Mouse (Mus musculus) embryonic facial prominence, embryonic 11.5 days (tissue): Measurements from ENCODE around the gene Cdkl1. TPM values are rescaled to one million over a fixed set of nuclear protein-coding genes. Genes with fewer than 3 reads are reported as not detected.

ENCODE experiments used
- ATAC-seq: fragments of 200-750 bp; cut with Nextera tagmentation; replicated peaks from 2 replicates; pipeline ENCODE4 v1.8.0; 2017; ENCODE audit warnings: low read depth; ENCODE audit not compliant: insufficient number of reproducible peaks, low FRiP score, low TSS enrichment
- DNase-seq: peaks from one replicate; pipeline ENCODE4 v3.0.0-alpha.2; 2015; ENCODE audit warnings: low spot score
- H3K27ac ChIP-seq: fragments of 300-500 bp; sonication (generic); replicated peaks from 2 replicates; pipeline ENCODE4 v1.5.1; 2014; ENCODE audit warnings: mild to moderate bottlenecking, low read depth, low read length, control low read depth
- H3K27me3 ChIP-seq: fragments of 300-500 bp; sonication (generic); 2 replicates; pipeline ENCODE4 v1.6.1; 2014; ENCODE audit warnings: mild to moderate bottlenecking, low read length, moderate library complexity, mixed read lengths; ENCODE audit not compliant: control insufficient read depth, insufficient read depth
- H3K36me3 ChIP-seq: fragments of 300-500 bp; sonication (generic); replicated peaks from 2 replicates; pipeline ENCODE4 v1.6.1; 2014; ENCODE audit warnings: low read depth, mild to moderate bottlenecking, low read length, moderate library complexity, mixed read lengths; ENCODE audit not compliant: control insufficient read depth, insufficient read depth
- H3K4me1 ChIP-seq: fragments of 300-500 bp; sonication (generic); 2 replicates; pipeline ENCODE4 v1.6.1; 2014; ENCODE audit warnings: low read length, mixed read lengths; ENCODE audit not compliant: control insufficient read depth, insufficient read depth
- H3K4me2 ChIP-seq: fragments of 300-500 bp; sonication (generic); 2 replicates; pipeline ENCODE4 v1.6.1; 2014; ENCODE audit warnings: low read depth, mild to moderate bottlenecking, control low read depth, low read length, moderate library complexity
- H3K4me3 ChIP-seq: fragments of 300-500 bp; sonication (generic); 2 replicates; pipeline ENCODE4 v1.5.1; 2014; ENCODE audit warnings: low read depth, low read length, control low read depth
- H3K9ac ChIP-seq: fragments of 300-500 bp; sonication (generic); replicated peaks from 2 replicates; pipeline ENCODE4 v1.6.1; 2014; ENCODE audit warnings: mild to moderate bottlenecking, control low read depth, low read length
- H3K9me3 ChIP-seq: fragments of 300-500 bp; sonication (generic); replicated peaks from 2 replicates; pipeline ENCODE4 v1.6.1; 2016; ENCODE audit warnings: mild to moderate bottlenecking, low read length, inconsistent platforms, mixed read lengths; ENCODE audit not compliant: control insufficient read depth
- WGBS: fragments of 180-500 bp; shearing (Covaris S2); extraction: QIAGEN DNeasy Blood & Tissue Kit; methylation state at CpG from one replicate; pipeline ENCODE4 v1.1.7; 2014; 5-methylcytosine and 5-hydroxymethylcytosine counted together
- polyA plus RNA-seq: library from polyadenylated mRNA; unstranded; fragments of >200 nt; fragmentation: Nextera tagmentation; extraction: Ambion mirVana; gene quantifications from 2 replicates; pipeline ENCODE4 v1.2.1, GENCODE M21; 2014

The Cdkl1 gene
- polyA plus RNA-seq, 1 experiment from 2014 or later, result 0.77 TPM

DNA sequence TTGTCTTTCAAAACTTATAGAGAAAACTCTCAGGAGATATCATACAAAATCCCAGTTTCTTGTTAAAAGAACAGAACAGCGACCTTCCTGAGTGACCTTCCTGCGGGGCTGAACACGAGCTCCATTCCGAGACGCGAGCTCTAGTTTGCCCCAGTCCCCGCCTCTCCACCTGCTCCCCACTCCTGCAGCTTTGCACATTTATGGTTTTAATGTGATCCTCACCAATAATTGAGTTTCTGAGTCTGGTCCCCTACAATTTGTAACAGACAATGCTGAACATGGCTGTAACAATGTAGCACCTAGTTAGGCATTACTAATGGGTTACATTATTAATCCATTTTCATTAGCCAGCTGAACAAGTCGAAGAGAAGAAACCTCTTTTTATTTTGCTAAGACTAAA, 9.6 kb downstream of the Cdkl1 start:
- no peak overlapping the region for H3K9ac ChIP-seq
- no peaks in the 10 kb centered on the region for H3K27me3 ChIP-seq
- H3K4me2 ChIP-seq, result no peak overlapping the region
- ATAC-seq, result no peak
- H3K4me3 ChIP-seq, result no peak overlapping the region
- H3K27ac ChIP-seq, result no peak overlapping the region
- no peak for DNase-seq
- no peaks in the 10 kb centered on the region for H3K4me1 ChIP-seq
- H3K36me3 ChIP-seq, result no peaks in the 10 kb centered on the region
- 82% methylated on average over 8 of the region's 8 CpGs for WGBS
- H3K9me3 ChIP-seq, result no peaks in the 10 kb centered on the region

DNA sequence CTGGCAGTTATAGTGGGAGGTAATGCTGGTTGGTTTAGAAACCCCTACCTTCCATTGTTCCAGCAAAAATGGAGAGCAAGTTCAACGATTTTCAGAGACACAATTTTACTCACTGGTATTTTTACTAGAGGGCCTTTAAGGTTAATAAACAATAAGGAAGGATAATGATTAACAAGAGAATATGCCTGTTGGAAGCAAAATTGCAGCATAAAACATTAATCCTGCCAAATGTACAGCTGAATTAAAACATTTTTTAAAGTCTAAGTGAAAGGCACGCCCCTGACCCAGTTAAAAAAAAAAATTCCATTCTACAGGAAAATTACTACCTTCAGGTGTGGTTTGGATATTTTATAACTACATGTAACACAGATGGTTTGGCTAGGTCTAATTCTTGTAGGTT, 13.1 kb downstream of the Cdkl1 start:
- no peak overlapping the region for H3K9ac ChIP-seq
- no peaks in the 10 kb centered on the region for H3K9me3 ChIP-seq
- no peaks in the 10 kb centered on the region for H3K27me3 ChIP-seq
- no peaks in the 10 kb centered on the region for H3K36me3 ChIP-seq
- no peaks in the 10 kb centered on the region for H3K4me1 ChIP-seq
- WGBS, result 79% methylated on average over 2 of the region's 2 CpGs
- H3K4me2 ChIP-seq, result no peak overlapping the region
- DNase-seq (no peak), ATAC-seq (no peak)
- no peak overlapping the region for H3K27ac ChIP-seq
- H3K4me3 ChIP-seq, result no peak overlapping the region

DNA sequence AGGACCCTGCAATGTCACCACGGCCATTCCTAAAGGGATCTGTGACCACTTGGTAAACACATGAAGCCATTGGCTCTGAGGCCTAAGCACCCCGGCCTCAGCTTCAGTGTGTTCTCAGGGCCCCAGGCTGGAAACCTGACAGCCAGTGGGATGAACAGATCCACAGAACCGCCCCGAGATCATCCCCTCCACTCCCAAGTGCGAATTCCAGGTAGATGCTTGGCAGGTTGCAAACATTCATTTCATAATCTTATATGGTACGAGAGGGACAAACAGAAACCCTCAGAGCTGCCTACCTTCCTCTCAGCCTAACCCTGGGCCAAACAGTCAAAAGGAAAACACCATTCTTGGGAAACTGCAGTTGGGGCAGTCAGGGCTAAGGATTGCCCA, 13.7 kb downstream of the Cdkl1 start:
- WGBS, result 85% methylated on average over 6 of the region's 6 CpGs
- Histone ChIP-seq H3K4me3 (no peak overlapping the region), H3K4me1 (no peaks in the 10 kb centered on the region), H3K36me3 (no peaks in the 10 kb centered on the region), H3K4me2 (no peak overlapping the region), H3K9ac (no peak overlapping the region), H3K27me3 (no peaks in the 10 kb centered on the region), H3K27ac (no peak overlapping the region), H3K9me3 (no peaks in the 10 kb centered on the region)
- no peak for DNase-seq
- no peak for ATAC-seq

DNA sequence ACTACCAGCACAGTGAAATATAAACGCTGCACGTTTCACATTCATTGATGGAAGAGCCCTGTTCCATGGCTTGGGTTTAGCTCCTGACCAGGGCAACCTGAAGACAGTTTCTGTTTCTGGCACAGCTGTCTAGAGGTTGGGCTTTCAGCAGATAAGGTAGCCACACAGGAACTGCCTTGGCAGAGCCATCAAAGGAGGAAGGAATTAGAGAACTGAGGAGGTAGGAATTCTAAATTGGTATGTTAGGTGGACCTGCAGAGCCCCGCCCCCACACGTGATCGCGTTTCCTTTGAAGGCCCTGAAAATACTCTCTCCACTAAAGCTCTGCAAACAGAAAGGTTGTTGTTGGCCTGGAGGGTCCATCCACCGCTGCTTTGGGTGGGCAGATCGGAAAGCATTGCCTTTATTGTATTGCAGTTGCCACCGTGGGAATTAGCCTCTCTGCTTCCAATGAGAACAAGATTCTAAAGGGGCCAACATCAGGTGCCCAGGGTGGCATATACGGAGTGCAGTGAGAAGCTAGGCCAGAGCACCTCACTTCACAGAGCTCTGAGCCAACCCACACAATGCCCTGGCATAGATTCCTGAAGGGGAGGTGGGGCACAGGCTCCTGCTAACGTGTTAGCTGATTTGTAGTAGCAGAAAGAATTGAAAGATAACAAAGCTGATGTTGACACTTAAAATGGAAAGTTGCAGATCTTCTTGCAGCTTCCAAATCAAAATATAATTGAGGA, 14.3 kb downstream of the Cdkl1 start:
- H3K4me2 ChIP-seq, result no peak overlapping the region
- no peak overlapping the region for H3K27ac ChIP-seq
- no peak overlapping the region for H3K4me3 ChIP-seq
- no peak overlapping the region for H3K9ac ChIP-seq
- H3K9me3 ChIP-seq, result no peaks in the 10 kb centered on the region
- WGBS, result 70% methylated on average over 11 of the region's 11 CpGs
- no peaks in the 10 kb centered on the region for H3K27me3 ChIP-seq
- no peaks in the 10 kb centered on the region for H3K4me1 ChIP-seq
- DNase-seq (no peak), ATAC-seq (no peak)
- no peaks in the 10 kb centered on the region for H3K36me3 ChIP-seq

DNA sequence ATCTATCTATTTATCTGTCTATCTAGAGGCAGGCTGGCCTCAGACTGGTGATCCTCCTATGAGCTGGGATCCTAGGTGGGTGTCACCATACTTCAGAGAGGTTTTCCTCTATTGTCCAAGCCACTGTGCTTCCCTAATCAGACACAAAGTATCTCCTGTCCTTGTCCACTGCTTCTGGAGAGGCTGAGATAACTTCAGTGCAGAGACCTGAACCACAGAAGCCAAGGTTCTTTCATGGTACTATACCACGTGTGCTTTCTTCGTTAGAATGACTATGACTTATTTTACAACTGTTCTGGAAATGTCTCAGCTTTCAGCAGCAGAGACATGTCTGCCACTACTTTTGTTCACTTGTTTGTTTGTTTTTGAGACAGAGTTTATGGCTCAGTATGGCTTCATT, 22.2 kb downstream of the Cdkl1 start:
- Histone ChIP-seq H3K27ac (no peak overlapping the region), H3K4me3 (no peak overlapping the region), H3K9me3 (no peaks in the 10 kb centered on the region), H3K4me1 (no peaks in the 10 kb centered on the region), H3K36me3 (no peaks in the 10 kb centered on the region), H3K27me3 (no peaks in the 10 kb centered on the region), H3K4me2 (no peak overlapping the region), H3K9ac (no peak overlapping the region)
- 86% methylated on average over 2 of the region's 2 CpGs for whole genome bisulfite sequencing
- ATAC-seq, result no peak
- DNase-seq, result no peak

DNA sequence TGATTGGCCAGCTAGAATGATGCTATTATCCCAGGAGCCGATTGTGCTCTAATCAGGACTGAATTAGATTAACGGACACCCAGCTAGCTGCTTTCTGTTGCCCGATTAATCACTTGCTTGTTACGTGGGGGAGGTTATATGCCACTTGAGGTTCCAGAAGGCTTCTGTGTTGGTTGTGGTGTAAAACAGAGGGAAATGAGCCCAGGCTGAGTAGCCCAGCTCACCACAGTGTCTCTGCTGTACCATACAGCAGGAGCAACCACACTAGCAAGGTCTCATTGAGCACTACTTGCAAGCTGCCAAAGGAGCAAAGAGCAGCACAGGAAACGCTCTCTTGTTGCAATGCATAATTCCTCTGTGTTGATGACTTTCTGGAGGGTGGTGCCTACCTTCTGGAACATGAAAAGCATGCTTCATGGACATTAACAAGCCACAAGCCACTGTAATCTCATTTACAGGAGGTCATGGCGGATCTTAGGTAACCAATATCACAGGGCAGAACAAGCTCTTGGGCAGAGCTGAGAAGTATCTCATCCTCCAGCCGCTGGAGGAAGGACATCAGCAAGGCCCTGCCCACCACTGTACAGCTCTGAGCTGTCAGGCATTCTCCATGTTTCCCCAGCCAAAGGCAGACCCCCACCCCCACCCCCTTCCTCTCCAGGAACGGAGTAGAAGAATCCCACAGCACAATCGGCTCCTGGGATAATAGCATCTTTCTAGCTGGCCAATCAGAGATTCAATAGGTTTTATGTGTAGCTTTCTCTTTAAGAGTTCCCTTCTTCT, 23.4 kb downstream of the Cdkl1 start:
- Histone ChIP-seq H3K4me1 (no peaks in the 10 kb centered on the region), H3K9ac (no peak overlapping the region), H3K27me3 (no peaks in the 10 kb centered on the region), H3K36me3 (no peaks in the 10 kb centered on the region), H3K9me3 (no peaks in the 10 kb centered on the region), H3K4me2 (no peak overlapping the region), H3K27ac (no peak overlapping the region), H3K4me3 (no peak overlapping the region)
- 54% methylated on average over 9 of the region's 9 CpGs for WGBS
- ATAC-seq, result no peak
- no peak for DNase-seq

DNA sequence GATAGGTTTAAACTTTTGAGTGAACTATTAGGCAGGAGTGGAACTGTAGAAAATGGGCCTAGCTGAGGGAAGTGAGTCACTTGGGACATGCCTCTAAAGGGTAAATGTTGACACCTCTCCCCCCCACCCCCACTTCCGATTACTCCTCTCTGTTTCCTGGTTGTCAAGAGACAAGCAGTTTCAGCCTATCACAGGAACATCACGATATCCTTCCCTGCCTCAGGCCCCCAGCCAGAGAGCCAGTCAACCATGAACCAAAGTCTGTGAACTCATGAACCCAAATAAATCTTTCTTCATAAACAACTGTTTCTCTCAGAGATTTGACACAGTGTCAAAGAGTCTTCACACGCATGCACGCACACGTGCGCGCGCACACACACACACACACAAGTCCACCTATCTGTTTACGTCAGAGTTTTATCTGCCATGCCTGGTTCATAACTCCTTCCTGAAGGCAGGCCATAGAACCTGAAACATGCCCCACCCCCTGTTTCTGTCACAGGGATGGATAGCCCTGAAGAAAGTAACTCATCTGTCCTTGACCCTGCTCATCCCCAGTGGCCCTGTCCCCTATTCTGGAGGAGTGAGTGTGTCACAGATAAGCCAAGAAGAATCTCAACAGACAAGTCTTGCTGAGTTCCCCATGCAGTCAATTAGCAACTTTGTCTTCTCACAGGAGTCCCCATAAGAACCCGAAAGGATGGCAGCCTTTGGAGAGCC, 24.7 kb downstream of the Cdkl1 start:
- no peak overlapping the region for H3K9ac ChIP-seq
- no peaks in the 10 kb centered on the region for H3K27me3 ChIP-seq
- H3K4me3 ChIP-seq, result no peak overlapping the region
- H3K36me3 ChIP-seq, result no peaks in the 10 kb centered on the region
- no peak for DNase-seq
- H3K27ac ChIP-seq, result no peak overlapping the region
- no peaks in the 10 kb centered on the region for H3K9me3 ChIP-seq
- ATAC-seq, result no peak
- no peaks in the 10 kb centered on the region for H3K4me1 ChIP-seq
- H3K4me2 ChIP-seq, result no peak overlapping the region
- 83% methylated on average over 10 of the region's 10 CpGs for WGBS

DNA sequence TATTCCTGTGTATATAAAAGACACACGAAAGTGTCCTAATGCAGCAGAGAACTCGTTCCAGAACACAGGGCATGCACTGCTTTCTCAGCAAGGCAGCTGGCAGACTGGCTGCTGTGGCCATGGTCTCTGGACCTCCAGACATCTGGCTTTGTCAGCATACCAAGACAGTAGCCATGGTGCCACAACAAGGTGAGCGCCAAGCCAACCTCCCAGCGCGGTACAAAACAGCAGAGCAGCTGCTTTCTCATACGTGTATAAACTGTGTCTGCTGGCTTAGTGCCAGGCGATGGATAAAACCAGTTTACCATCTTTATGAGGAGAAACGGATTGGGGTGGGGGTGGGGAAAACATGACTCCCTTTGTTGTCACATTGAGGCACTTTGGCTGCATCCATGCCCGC, 25.5 kb downstream of the Cdkl1 start:
- Histone ChIP-seq H3K36me3 (no peaks in the 10 kb centered on the region), H3K4me2 (no peak overlapping the region), H3K4me1 (no peaks in the 10 kb centered on the region), H3K27me3 (no peaks in the 10 kb centered on the region), H3K9ac (no peak overlapping the region), H3K9me3 (no peaks in the 10 kb centered on the region), H3K27ac (no peak overlapping the region), H3K4me3 (no peak overlapping the region)
- DNase-seq (no peak), ATAC-seq (no peak)
- 87% methylated on average over 9 of the region's 9 CpGs for WGBS
